Mouse (Mus musculus): ENCODE data around the gene Speg. TPM values are rescaled to one million over a fixed set of nuclear protein-coding genes. Genes with fewer than 3 reads are reported as not detected.

The Speg gene
- total and polyA plus RNA-seq, 3 experiments, result 109 to 135 (median 131) TPM

DNA sequence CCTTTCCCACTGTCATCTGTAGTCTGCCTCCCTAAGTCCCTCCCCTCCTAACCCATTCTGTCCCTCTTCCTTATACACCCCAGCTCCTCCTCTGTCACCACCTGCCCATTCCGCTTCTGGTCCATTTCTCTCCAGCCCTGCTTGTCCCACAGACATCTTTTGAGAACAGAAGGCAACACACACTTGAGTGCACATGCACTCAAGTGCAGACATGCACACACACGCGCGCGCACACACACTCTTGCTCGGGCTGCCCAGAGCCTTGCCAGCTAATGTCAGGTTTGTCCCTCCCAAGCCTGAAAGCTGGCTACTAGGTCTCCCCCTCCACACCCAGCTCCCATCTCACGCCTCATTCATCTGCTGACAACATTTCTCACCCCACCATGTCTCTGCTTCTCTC lies 65.6 kb downstream of the Speg start:
- no peak overlapping the region for H3K4me3 ChIP-seq
- no peak overlapping the region for H3K9ac ChIP-seq (ENCODE audit: low read depth, low read length)
- H3K79me2 ChIP-seq (replicated peaks; ENCODE audit: control insufficient read depth, insufficient read depth, low read length), result no peaks in the 10 kb centered on the region
- no peaks in the 10 kb centered on the region for H3K36me3 ChIP-seq (ENCODE audit: control insufficient read depth, insufficient read depth, low read length)
- H3K27me3 ChIP-seq (ENCODE audit: control insufficient read depth, insufficient read depth, low read length), result no peaks in the 10 kb centered on the region
- TF ChIP-seq POLR2A (IDR thresholded peaks at IDR 0.05; ENCODE audit: insufficient read depth, low read depth, low read length), result no peak
- no peak for TF ChIP-seq EP300 (IDR thresholded peaks at IDR 0.05; ENCODE audit: insufficient read depth, low read depth, low read length)
- no peak for TF ChIP-seq CTCF (IDR thresholded peaks at IDR 0.05)
- DNase-seq, result no peak
- H3K27ac ChIP-seq, result no peak overlapping the region
- WGBS, result 95% methylated on average over 7 of the region's 7 CpGs
- intact Hi-C loops (cut with DNase I), result no loop called here
- H3K4me1 ChIP-seq (ENCODE audit: control insufficient read depth, insufficient read depth, low read length), result peaks cover under 1% of the 10 kb centered on the region

DNA sequence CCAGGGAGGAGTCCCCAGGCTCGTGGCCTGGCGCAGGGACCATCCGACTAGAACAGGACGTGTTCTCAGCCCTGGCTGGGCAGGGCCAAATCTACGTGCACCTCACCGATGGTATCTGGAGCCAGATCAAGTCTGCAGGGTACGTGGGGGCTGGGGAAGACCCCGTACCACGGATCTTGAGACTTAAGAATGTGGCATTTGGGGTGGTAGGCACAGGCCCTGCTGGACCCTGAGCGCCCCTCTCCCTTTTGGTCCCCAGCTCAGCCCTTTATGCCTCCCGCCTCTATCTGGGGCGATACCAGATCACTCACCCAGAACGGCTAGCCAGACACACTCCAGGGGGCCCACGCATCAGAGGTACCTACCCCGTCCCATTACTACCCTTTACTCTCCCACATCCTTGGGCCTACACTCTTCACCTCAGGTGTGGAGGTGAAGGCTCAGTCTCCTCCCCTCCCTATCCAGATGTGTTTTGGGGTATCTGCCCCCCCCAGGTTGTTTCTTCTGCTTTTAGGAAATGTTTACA lies 66.4 kb downstream of the Speg start:
- Histone ChIP-seq H3K4me1 (ENCODE audit: control insufficient read depth, insufficient read depth, low read length) (no peaks in the 10 kb centered on the region), H3K36me3 (ENCODE audit: control insufficient read depth, insufficient read depth, low read length) (no peaks in the 10 kb centered on the region), H3K9ac (ENCODE audit: low read depth, low read length) (no peak overlapping the region), H3K27me3 (ENCODE audit: control insufficient read depth, insufficient read depth, low read length) (no peaks in the 10 kb centered on the region), H3K79me2 (replicated peaks; ENCODE audit: control insufficient read depth, insufficient read depth, low read length) (no peaks in the 10 kb centered on the region), H3K27ac (no peak overlapping the region), H3K4me3 (no peak overlapping the region)
- no peak for DNase-seq
- WGBS, result 90% methylated on average over 15 of the region's 15 CpGs
- intact Hi-C loops (cut with DNase I), result no loop called here
- TF ChIP-seq EP300 (IDR thresholded peaks at IDR 0.05; ENCODE audit: insufficient read depth, low read depth, low read length), result no peak
- no peak for TF ChIP-seq CTCF (IDR thresholded peaks at IDR 0.05)
- TF ChIP-seq POLR2A (IDR thresholded peaks at IDR 0.05; ENCODE audit: insufficient read depth, low read depth, low read length), result no peak

DNA sequence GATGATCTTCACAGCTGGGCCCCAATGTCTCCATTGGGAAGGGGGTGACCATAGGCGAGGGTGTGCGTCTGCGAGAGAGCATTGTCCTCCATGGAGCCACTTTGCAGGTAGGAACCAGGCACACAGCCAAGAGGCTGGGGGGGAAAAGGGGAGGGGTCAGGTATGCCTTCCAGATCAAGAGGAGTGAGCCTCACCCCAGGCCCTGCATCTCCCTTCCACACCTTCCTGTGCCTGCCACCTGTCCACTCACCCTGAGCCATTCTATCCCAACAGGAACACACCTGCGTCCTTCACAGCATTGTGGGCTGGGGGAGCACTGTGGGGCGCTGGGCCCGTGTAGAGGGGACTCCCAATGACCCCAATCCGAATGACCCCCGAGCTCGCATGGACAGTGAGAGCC lies 67.1 kb downstream of the Speg start:
- Histone ChIP-seq H3K79me2 (replicated peaks; ENCODE audit: control insufficient read depth, insufficient read depth, low read length) (no peaks in the 10 kb centered on the region), H3K27me3 (ENCODE audit: control insufficient read depth, insufficient read depth, low read length) (peaks cover 2% of the 10 kb centered on the region; the same call in 1 of the 2 replicates), H3K9ac (ENCODE audit: low read depth, low read length) (no peak overlapping the region), H3K4me1 (ENCODE audit: control insufficient read depth, insufficient read depth, low read length) (no peaks in the 10 kb centered on the region), H3K4me3 (no peak overlapping the region), H3K36me3 (ENCODE audit: control insufficient read depth, insufficient read depth, low read length) (no peaks in the 10 kb centered on the region), H3K27ac (no peak overlapping the region)
- intact Hi-C loops (cut with DNase I), result no loop called here
- TF ChIP-seq CTCF (IDR thresholded peaks at IDR 0.05) (no peak), POLR2A (IDR thresholded peaks at IDR 0.05; ENCODE audit: insufficient read depth, low read depth, low read length) (no peak), EP300 (IDR thresholded peaks at IDR 0.05; ENCODE audit: insufficient read depth, low read depth, low read length) (no peak)
- 87% methylated on average over 9 of the region's 9 CpGs for WGBS
- DNase-seq, result no peak

DNA sequence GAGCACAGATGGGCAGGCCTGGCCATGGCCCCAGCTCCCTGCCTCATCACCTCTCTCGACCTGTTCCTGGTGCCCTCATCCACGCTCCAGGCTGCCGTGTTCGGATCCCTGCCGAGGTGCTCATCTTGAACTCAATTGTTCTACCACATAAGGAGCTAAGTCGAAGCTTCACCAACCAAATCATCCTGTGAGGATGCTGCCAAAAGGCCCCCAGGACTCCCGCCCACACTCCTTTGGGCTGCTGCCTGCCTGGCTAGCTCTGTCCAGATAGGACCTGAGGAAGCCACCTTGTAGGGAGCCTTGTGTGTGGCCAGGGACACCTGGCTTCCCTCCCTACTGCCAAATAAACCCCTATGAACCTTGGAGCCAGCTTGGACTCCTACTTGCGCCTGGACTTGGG lies 67.7 kb downstream of the Speg start:
- intact Hi-C loops (cut with DNase I), result no loop called here
- 77% methylated on average over 8 of the region's 8 CpGs for WGBS
- no peak overlapping the region for H3K27ac ChIP-seq
- H3K79me2 ChIP-seq (replicated peaks; ENCODE audit: control insufficient read depth, insufficient read depth, low read length), result no peaks in the 10 kb centered on the region
- no peak for DNase-seq
- no peaks in the 10 kb centered on the region for H3K36me3 ChIP-seq (ENCODE audit: control insufficient read depth, insufficient read depth, low read length)
- no peak overlapping the region for H3K4me3 ChIP-seq
- no peak overlapping the region for H3K9ac ChIP-seq (ENCODE audit: low read depth, low read length)
- H3K27me3 ChIP-seq (ENCODE audit: control insufficient read depth, insufficient read depth, low read length), result peaks cover 2% of the 10 kb centered on the region; the same call in 1 of the 2 replicates
- no peaks in the 10 kb centered on the region for H3K4me1 ChIP-seq (ENCODE audit: control insufficient read depth, insufficient read depth, low read length)
- TF ChIP-seq CTCF (IDR thresholded peaks at IDR 0.05) (no peak), EP300 (IDR thresholded peaks at IDR 0.05; ENCODE audit: insufficient read depth, low read depth, low read length) (no peak), POLR2A (IDR thresholded peaks at IDR 0.05; ENCODE audit: insufficient read depth, low read depth, low read length) (no peak)

DNA sequence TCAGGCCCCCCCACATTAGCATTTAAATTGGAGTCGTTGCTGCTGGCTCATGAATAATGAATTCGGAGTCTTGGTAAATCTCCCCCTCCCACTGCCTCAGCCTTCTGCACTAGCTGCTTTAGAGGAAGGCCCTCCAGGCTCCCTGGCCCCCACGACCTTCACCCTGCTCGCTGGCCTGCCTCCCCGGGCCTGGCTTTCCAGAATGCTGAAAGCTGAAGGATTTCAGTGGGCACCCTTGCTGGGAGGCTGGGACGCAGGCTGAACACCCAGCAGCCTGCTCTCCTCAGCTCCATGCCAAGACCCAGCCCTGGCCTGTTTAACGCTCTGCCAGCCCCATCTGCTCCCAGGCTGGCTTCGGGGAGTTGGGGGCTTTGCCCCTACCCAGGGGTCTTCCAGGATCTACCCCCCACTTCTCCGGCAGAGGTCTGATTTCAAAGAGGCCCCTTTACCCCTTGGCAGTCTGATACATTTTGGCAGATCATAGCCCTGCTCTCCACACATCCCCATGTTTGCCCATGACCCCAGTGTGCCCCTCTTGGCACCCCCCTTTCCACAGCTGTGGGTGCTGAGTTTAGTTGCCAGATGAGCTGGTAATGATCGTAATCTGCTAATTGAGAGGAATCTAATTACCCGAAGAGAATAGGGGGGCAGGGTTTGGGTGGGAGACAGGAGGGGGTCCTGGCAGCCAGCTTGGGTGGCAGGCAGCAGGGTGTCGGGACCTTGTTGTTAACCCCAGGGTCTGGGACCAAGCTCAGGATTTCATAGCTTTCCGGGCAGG lies 68.3 kb downstream of the Speg start:
- H3K4me1 ChIP-seq (ENCODE audit: control insufficient read depth, insufficient read depth, low read length), result no peaks in the 10 kb centered on the region

DNA sequence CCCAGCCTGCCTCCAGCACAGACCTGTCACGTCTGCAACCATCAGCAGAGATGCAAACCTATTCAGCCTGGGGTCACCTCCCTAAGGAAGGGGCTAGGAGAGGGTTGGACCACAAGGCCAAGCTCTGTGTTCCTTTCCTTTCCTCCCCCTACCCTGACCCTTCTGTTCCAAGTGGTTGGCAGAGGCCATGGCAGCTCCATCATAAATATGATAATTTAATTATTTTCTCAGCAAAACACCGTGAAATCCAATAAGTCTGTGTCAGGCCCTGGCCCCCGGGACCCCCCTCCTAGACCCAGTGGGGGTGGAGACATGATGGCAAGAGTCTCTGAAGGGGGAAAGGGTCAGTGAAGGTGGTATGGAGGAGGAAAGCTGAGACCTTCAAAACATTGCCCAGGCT lies 69.1 kb downstream of the Speg start:
- no peak overlapping the region for H3K4me3 ChIP-seq
- TF ChIP-seq EP300 (IDR thresholded peaks at IDR 0.05; ENCODE audit: insufficient read depth, low read depth, low read length) (no peak), CTCF (IDR thresholded peaks at IDR 0.05) (no peak), POLR2A (IDR thresholded peaks at IDR 0.05; ENCODE audit: insufficient read depth, low read depth, low read length) (no peak)
- H3K36me3 ChIP-seq (ENCODE audit: control insufficient read depth, insufficient read depth, low read length), result no peaks in the 10 kb centered on the region
- DNase-seq, result no peak
- H3K27ac ChIP-seq, result no peak overlapping the region
- intact Hi-C loops (cut with DNase I), result no loop called here
- H3K79me2 ChIP-seq (replicated peaks; ENCODE audit: control insufficient read depth, insufficient read depth, low read length), result no peaks in the 10 kb centered on the region
- H3K9ac ChIP-seq (ENCODE audit: low read depth, low read length), result no peak overlapping the region
- peaks cover 5% of the 10 kb centered on the region; the same call in 1 of the 2 replicates for H3K27me3 ChIP-seq (ENCODE audit: control insufficient read depth, insufficient read depth, low read length)
- no peaks in the 10 kb centered on the region for H3K4me1 ChIP-seq (ENCODE audit: control insufficient read depth, insufficient read depth, low read length)
- 56% methylated on average over 3 of the region's 3 CpGs for WGBS

More for the DNA sequence above, 68.3 kb downstream of the Speg start:
- intact Hi-C loops (cut with DNase I), result no loop called here
- no peak for DNase-seq
- no peak overlapping the region for H3K9ac ChIP-seq (ENCODE audit: low read depth, low read length)
- TF ChIP-seq CTCF (IDR thresholded peaks at IDR 0.05) (no peak), POLR2A (IDR thresholded peaks at IDR 0.05; ENCODE audit: insufficient read depth, low read depth, low read length) (no peak), EP300 (IDR thresholded peaks at IDR 0.05; ENCODE audit: insufficient read depth, low read depth, low read length) (no peak)
- H3K4me3 ChIP-seq, result no peak overlapping the region
- no peaks in the 10 kb centered on the region for H3K79me2 ChIP-seq (replicated peaks; ENCODE audit: control insufficient read depth, insufficient read depth, low read length)
- no peak overlapping the region for H3K27ac ChIP-seq
- 68% methylated on average over 13 of the region's 13 CpGs for WGBS
- no peaks in the 10 kb centered on the region for H3K36me3 ChIP-seq (ENCODE audit: control insufficient read depth, insufficient read depth, low read length)
- H3K27me3 ChIP-seq (ENCODE audit: control insufficient read depth, insufficient read depth, low read length), result peaks cover 2% of the 10 kb centered on the region; the same call in 1 of the 2 replicates
